Mouse (Mus musculus) kidney, postnatal 0 days (tissue): ENCODE measurements around the gene Luzp2. TPM values are rescaled to one million over a fixed set of nuclear protein-coding genes. Genes with fewer than 3 reads are reported as not detected.
"Not testable (repeated sequence)": the region's sequence is repeated elsewhere in the genome, so short reads cannot be mapped to it uniquely, and the experiment has no call there.

Experiments used
- ATAC-seq: fragments of 200-750 bp; cut with Nextera tagmentation; replicated peaks from 2 replicates; pipeline ENCODE4 v1.8.0; 2017; ENCODE audit warnings: low read depth, moderate number of reproducible peaks, moderate TSS enrichment, moderate library complexity; ENCODE audit not compliant: low FRiP score
- DNase-seq: peaks from one replicate; pipeline ENCODE4 v3.0.0-alpha.2; 2016; ENCODE audit warnings: low spot score
- H3K27ac ChIP-seq: fragments of 300-500 bp; sonication (generic); 2 replicates; pipeline ENCODE4 v1.5.1; 2014; ENCODE audit warnings: mild to moderate bottlenecking
- H3K27me3 ChIP-seq: fragments of 300-500 bp; sonication (generic); 2 replicates; pipeline ENCODE4 v1.6.1; 2014; ENCODE audit warnings: low read length, mixed read lengths; ENCODE audit not compliant: insufficient read depth
- H3K36me3 ChIP-seq: fragments of 300-500 bp; sonication (generic); 2 replicates; pipeline ENCODE4 v1.6.1; 2014; ENCODE audit warnings: low read length, mixed read lengths; ENCODE audit not compliant: insufficient read depth
- H3K4me1 ChIP-seq: fragments of 300-500 bp; sonication (generic); replicated peaks from 2 replicates; pipeline ENCODE4 v1.6.1; 2014; ENCODE audit warnings: antibody characterized with exemption, low read length, mixed read lengths; ENCODE audit not compliant: insufficient read depth
- H3K4me2 ChIP-seq: fragments of 300-500 bp; sonication (generic); 2 replicates; pipeline ENCODE4 v1.6.1; 2014; ENCODE audit warnings: mild to moderate bottlenecking, low read length, moderate library complexity, mixed read lengths
- H3K4me3 ChIP-seq: fragments of 300-500 bp; sonication (generic); replicated peaks from 2 replicates; pipeline ENCODE4 v1.5.1; 2014; ENCODE audit warnings: low read depth, low read length
- H3K9ac ChIP-seq: fragments of 300-500 bp; sonication (generic); 2 replicates; pipeline ENCODE4 v1.6.1; 2014; ENCODE audit warnings: low read depth, low read length
- H3K9me3 ChIP-seq: fragments of 300-500 bp; sonication (generic); replicated peaks from 2 replicates; pipeline ENCODE4 v1.6.1; 2016; ENCODE audit warnings: low read length, inconsistent platforms, mixed read lengths
- CTCF ChIP-seq: IDR thresholded peaks from 2 replicates; pipeline ENCODE4 v1.5.1; 2016; ENCODE audit warnings: antibody characterized with exemption, low read depth, mild to moderate bottlenecking, moderate library complexity
- WGBS: fragments of 180-500 bp; shearing (Covaris S2); extraction: QIAGEN DNeasy Blood & Tissue Kit; methylation state at CpG from one replicate; pipeline ENCODE4 v1.1.7; 2014; 5-methylcytosine and 5-hydroxymethylcytosine counted together
- polyA plus RNA-seq: library from polyadenylated mRNA; unstranded; fragments of >200 nt; fragmentation: Nextera tagmentation; extraction: Ambion mirVana; gene quantifications from 2 replicates; pipeline ENCODE4 v1.2.1, GENCODE M21; 2015

Gene Luzp2
- polyA plus RNA-seq, 1 experiment from 2014 or later: 1.9 TPM

- Histone ChIP-seq H3K27me3 (no peaks in the 10 kb centered on the region), H3K9ac (no peak overlapping the region), H3K4me3 (no peak overlapping the region), H3K4me2 (no peak overlapping the region), H3K27ac (no peak overlapping the region), H3K36me3 (no peaks in the 10 kb centered on the region), H3K4me1 (no peaks in the 10 kb centered on the region), H3K9me3 (no peaks in the 10 kb centered on the region)
- DNase-seq (no peak), ATAC-seq (no peak)
- 68% methylated on average over 4 of the region's 4 CpGs for WGBS
- TF ChIP-seq CTCF: no peak
Measured at GRCm38 (mm10) chr7:54962678-54963077, 127.4 kb downstream of the Luzp2 start.

GRCm38 (mm10) chr7:54977372-54977771 is 142.1 kb downstream of the Luzp2 start:
- Histone ChIP-seq H3K4me1 (no peaks in the 10 kb centered on the region), H3K27ac (no peak overlapping the region), H3K36me3 (no peaks in the 10 kb centered on the region), H3K9me3 (no peaks in the 10 kb centered on the region), H3K27me3 (no peaks in the 10 kb centered on the region), H3K4me2 (no peak overlapping the region), H3K4me3 (no peak overlapping the region), H3K9ac (no peak overlapping the region)
- no peak for ATAC-seq
- no peak for TF ChIP-seq CTCF
- DNase-seq: no peak

- 81% methylated on average over 4 of the region's 4 CpGs for WGBS
- H3K4me1 ChIP-seq: no peaks in the 10 kb centered on the region
Measured at GRCm38 (mm10) chr7:54980585-54980984, 145.3 kb downstream of the Luzp2 start.

GRCm38 (mm10) chr7:55000397-55000796 is 165.1 kb downstream of the Luzp2 start:
- no peak for TF ChIP-seq CTCF
- 46% methylated on average over 2 of the region's 2 CpGs for WGBS

More at GRCm38 (mm10) chr7:54980585-54980984, 145.3 kb downstream of the Luzp2 start:
- Histone ChIP-seq H3K9ac (no peak overlapping the region), H3K9me3 (no peaks in the 10 kb centered on the region), H3K27ac (no peak overlapping the region), H3K4me3 (no peak overlapping the region), H3K36me3 (no peaks in the 10 kb centered on the region), H3K4me2 (no peak overlapping the region), H3K27me3 (no peaks in the 10 kb centered on the region)
- no peak for TF ChIP-seq CTCF
- ATAC-seq (no peak), DNase-seq (no peak)

DNA sequence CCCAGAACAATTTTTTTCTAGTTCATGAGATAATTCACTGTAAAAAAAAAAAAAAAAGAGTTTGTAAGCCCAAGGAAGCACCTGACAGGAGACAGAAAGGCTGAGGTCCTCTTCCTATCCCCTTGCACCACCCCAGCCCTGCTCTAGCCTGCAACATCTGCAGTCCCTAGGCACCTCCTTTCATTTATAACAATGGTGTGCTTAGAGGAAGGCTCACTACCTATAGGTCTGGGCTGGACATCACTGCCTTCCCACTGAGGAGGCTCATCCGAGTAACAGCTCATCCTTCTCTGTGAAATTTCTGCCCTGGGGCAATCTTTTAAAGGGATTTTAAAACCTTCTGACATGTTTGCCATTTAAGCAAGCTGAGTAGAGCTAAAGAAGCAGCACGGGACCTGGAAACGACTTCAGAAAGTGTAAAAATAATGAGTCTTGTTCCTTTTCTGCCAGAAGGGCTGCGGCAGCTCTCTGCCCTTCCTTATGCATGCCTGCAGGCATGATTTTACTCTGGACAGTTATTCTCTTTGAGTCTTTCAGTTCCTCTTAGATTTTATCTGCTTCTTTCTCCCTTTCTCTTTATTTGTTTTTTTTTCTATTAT is 174.0 kb downstream of the Luzp2 start:
- DNase-seq (no peak), ATAC-seq (no peak)
- H3K4me1 ChIP-seq: no peaks in the 10 kb centered on the region
- H3K36me3 ChIP-seq: no peaks in the 10 kb centered on the region
- no peak overlapping the region for H3K4me3 ChIP-seq
- H3K9ac ChIP-seq: no peak overlapping the region
- H3K27ac ChIP-seq: no peak overlapping the region
- H3K9me3 ChIP-seq: no peaks in the 10 kb centered on the region
- no peaks in the 10 kb centered on the region for H3K27me3 ChIP-seq
- H3K4me2 ChIP-seq: no peak overlapping the region
- no peak for TF ChIP-seq CTCF
- WGBS: 51% methylated on average over 4 of the region's 4 CpGs

More at GRCm38 (mm10) chr7:55000397-55000796, 165.1 kb downstream of the Luzp2 start:
- Histone ChIP-seq H3K9ac (no peak overlapping the region), H3K4me3 (no peak overlapping the region), H3K36me3 (no peaks in the 10 kb centered on the region), H3K9me3 (no peaks in the 10 kb centered on the region), H3K27me3 (no peaks in the 10 kb centered on the region), H3K4me2 (no peak overlapping the region), H3K27ac (no peak overlapping the region), H3K4me1 (no peaks in the 10 kb centered on the region)
- DNase-seq: no peak
- ATAC-seq: no peak

DNA sequence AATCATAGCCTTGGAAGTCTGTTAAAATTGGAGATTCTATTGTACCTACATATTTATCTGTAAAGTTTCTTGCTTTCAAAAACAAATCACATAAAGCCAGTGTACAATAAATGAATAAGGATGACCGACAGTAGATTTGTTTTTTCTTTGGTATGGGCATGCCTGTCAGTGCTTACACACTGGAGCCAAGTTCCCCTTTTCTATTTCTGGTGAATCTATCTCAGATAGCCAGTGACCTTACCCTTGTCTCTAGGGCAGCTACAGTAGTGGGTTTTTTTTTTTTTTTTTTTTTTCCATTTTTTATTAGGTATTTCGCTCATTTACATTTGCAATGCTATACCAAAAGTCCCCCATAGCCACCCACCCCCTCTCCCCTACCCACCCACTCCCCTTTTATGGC is 298.6 kb downstream of the Luzp2 start:
- not testable (repeated sequence) for H3K36me3 ChIP-seq, ATAC-seq, H3K9ac ChIP-seq, H3K4me3 ChIP-seq, H3K9me3 ChIP-seq, DNase-seq, H3K27ac ChIP-seq, H3K4me1 ChIP-seq, H3K27me3 ChIP-seq, H3K4me2 ChIP-seq
- 86% methylated on average over 1 of the region's 2 CpGs for WGBS

DNA sequence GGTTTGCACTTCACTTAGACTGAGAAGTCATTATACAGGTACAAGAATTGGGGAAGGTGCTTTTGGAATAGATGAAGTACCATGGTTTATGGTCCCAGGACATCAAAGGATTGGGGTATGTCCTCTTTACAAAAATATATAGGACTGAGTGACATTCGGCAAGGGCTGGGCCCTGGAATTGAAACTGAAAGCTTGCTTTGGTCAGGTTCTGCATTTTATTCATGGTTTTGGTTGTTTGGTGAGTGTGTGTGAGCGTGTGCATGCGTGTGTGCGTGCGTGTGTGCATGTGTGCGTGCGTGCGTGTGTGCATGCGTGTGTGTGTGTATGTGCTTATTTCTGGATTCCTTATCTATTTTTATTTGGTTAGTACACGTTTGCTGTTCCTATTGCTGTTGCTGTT is 353.6 kb downstream of the Luzp2 start:
- no peak for TF ChIP-seq CTCF
- 87% methylated on average over 10 of the region's 10 CpGs for WGBS
- no peak overlapping the region for H3K27ac ChIP-seq

More for the DNA sequence above, 353.6 kb downstream of the Luzp2 start:
- H3K36me3 ChIP-seq: no peaks in the 10 kb centered on the region
- no peaks in the 10 kb centered on the region for H3K4me1 ChIP-seq
- no peak overlapping the region for H3K4me3 ChIP-seq
- no peaks in the 10 kb centered on the region for H3K9me3 ChIP-seq
- H3K27me3 ChIP-seq: no peaks in the 10 kb centered on the region
- DNase-seq (no peak), ATAC-seq (no peak)
- H3K4me2 ChIP-seq: no peak overlapping the region
- H3K9ac ChIP-seq: no peak overlapping the region
